Mouse (Mus musculus) embryo, embryonic 11.5 days (tissue): Measurements from ENCODE around the gene Prss50.

ENCODE experiments used
- DNase-seq: peaks from one replicate; pipeline ENCODE4 v3.0.0-alpha.2; 2012; ENCODE audit warnings: low read depth, low spot score

The Prss50 gene

DNA sequence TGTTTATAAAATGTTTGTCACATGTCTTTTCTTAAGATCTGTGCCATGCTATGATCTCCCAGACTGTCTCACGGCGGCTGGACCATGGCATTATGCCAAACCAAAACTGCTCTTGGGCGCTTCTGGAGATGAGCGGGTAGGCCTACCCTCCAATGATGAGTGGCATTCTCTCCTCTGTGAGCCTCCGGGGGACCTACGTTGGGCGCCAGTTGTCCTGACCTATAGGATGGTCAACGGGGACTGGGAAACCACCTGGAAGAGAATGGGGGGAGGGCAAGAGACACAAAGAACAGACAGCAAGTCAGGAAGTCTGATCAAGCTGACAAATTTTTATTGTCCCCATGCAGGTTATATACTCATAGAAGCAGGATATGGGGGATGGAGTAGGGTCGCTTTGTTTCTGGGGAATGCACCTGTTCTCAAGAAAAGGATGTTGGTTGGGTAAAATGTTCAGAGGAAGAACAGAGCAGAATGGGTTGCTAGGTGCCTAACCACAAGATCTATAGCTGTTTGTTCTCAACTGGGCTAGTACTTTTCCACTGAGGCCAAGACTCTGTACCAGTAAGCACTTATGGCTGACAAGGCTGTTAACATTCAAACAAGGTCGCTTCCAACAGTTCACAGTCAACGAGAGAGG lies 49.6 kb downstream of the Prss50 start:
- no peak for DNase-seq

DNA sequence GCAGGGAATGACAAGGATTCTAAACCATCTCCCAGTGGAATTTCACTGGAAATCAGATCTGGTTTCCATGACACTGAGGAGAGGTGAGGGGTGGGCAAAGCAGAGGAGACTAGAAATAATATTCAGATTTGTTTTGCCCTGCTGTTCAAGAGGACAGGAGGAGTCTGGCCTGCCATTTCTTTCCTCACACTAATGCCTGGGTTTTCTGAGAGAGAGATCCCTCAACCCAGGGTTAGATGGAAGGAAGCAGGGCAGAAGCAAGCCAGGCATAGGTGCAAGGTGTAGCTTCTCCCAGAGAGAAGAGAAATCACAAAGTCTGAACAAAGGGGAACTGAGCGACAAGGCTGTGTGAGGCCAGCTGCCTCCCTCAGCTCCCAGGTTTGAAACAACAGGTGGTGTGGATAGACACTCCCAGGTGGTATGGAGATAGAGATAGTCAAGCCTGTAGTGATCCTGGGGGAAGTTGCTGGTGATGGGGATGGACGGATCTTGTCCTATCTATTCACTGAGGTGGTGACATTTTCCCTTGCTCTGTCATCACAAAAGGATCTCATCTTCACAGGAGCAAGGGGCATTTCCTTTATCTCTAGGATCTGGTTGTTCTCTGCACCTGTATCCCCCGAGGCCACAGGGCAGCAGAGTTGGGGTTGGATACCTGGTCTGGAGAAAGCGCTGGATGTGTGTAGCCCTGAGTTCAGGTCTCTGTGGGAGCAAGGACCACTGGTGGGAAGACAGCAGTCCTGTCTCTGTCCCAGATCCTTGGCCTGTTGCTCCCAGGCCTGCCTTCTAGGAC lies 50.3 kb downstream of the Prss50 start:
- DNase-seq = no peak

DNA sequence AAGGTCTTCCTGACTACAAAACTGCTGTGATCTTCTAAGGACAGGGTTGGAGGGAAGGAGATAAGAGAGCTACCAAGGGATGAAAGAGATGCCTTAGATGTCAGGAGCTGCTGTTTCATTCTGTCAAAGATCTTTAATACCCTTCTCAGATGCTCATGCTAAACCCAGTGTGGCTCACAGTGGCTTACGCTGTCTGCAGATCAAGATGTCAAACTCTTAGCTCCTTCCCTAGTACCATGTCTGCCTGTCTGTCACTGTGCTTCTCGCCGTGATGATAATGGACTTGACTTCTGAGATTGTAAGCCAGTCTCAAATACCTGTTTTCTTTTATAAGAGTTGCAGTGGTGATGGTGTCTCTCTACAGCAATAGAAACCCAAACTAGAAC lies 50.9 kb downstream of the Prss50 start:
- no peak for DNase-seq

DNA sequence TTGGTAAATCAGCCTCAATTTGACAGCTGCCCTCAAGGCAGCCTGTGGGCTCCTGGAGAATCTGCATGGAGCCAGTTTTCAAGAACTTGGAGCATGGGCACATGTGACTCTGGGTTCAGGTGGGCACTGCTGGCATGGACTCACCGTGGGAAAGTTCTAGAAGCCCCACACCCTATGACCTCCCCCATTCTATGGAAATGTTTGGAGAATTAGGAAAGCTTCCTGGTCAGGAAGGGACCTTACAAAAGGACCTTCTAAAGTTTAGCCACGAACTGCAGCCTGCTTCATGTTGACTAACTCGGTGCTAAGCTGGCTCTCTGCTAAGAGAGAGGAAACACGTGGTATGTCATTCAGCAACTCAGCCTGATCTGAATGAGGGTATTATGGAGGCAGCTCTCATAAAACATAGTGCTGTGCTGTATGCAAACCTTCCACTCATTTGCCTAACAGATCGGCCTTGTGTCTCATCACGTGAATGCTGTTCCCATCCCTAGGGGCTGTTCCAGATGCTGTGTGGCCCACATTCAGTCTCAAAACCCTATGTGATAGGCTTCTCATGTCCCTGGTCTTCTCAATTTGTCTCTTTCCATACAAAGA lies 51.7 kb downstream of the Prss50 start:
- DNase-seq = no peak
